Mouse (Mus musculus) sigmoid colon, adult 10 weeks (tissue): ENCODE measurements around the gene Fsip1. TPM values are rescaled to one million over a fixed set of nuclear protein-coding genes. Genes with fewer than 3 reads are reported as not detected.

Experiments
- polyA plus RNA-seq: library from polyadenylated mRNA; stranded (reverse); fragments of 350-450 nt; fragmentation: Illumina TruSeq; extraction: RNeasy Lipid Tissue Mini Kit (QIAGEN cat#74804); gene quantifications from one replicate; pipeline ENCODE4 v1.2.3, GENCODE M21; 2014; ENCODE audit warnings: low read depth, low replicate concordance

Fsip1 gene
- not detected for polyA plus RNA-seq

GRCm38 (mm10) chr2:118256621-118257053, at the start of gene Fsip1:
TSS of gene Fsip1 (minus strand) at chr2:118256966.

GRCm38 (mm10) chr2:118111488-118112131, 145.2 kb downstream of the Fsip1 start, which contains the start of gene Thbs1:
TSS of gene Thbs1 (plus strand) at chr2:118111876.

Other genes with a start within 250 kb of the Fsip1 start
- 48.1 TPM for gene Thbs1, start 145.1 kb downstream of the Fsip1 start, polyA plus RNA-seq
- 0.38 TPM for gene Gpr176, start 116.5 kb upstream of the Fsip1 start, polyA plus RNA-seq
- 9.3 TPM for gene Eif2ak4, start 131.7 kb upstream of the Fsip1 start, polyA plus RNA-seq
- gene Srp14, start 222.7 kb upstream of the Fsip1 start, polyA plus RNA-seq, result 72.2 TPM